27 mouse cellular contexts compared by ENCODE assay signal in genomic region chr16:93446206-93446605, GRCm38 (mm10).
DNase-seq lines count a peak whose midpoint lies in the region; ATAC-seq and TF ChIP-seq lines count a peak whose summit lies in the region.
"Had no signal": no experiment of that assay in that cellular context is flagged by ENCODE, and none has a peak within 500 bp of the region (broad histone marks: within the 10 kb centered on the region; RNA-seq: fewer than 3 reads in every experiment).

No protein-coding gene starts in this region.

- no peak overlapping the region for H3K4me3 ChIP-seq in C2C12 (ENCODE audit: insufficient read depth, poor library complexity, severe bottlenecking)
- no peak overlapping the region for H3K4me3 ChIP-seq in intestine, embryonic 15.5 days (replicated peaks)
- H3K4me3 ChIP-seq in stomach, postnatal 0 days (ENCODE audit: low read depth, low read length): no peak overlapping the region
- H3K4me3 ChIP-seq: embryonic facial prominence, embryonic 13.5 days; forebrain, embryonic 13.5 days; left cerebral cortex, adult 2 months; limb, embryonic 12.5 days; liver, embryonic 15.5 days; midbrain, embryonic 10.5 days; neural tube, embryonic 13.5 days had no signal

- H3K9me3 ChIP-seq in intestine, embryonic 15.5 days: no peaks in the 10 kb centered on the region
- no peaks in the 10 kb centered on the region for H3K9me3 ChIP-seq in stomach, postnatal 0 days (ENCODE audit: control insufficient read depth, low read length)
- H3K9me3 ChIP-seq: embryonic facial prominence, embryonic 13.5 days; forebrain, embryonic 13.5 days; liver, embryonic 15.5 days had no signal

- H3K9ac ChIP-seq in intestine, embryonic 15.5 days: no peak overlapping the region
- no peak overlapping the region for H3K9ac ChIP-seq in stomach, postnatal 0 days (ENCODE audit: low read length)
- H3K9ac ChIP-seq: embryonic facial prominence, embryonic 13.5 days; forebrain, embryonic 13.5 days; hindbrain, embryonic 14.5 days; limb, embryonic 12.5 days; liver, embryonic 15.5 days; lung, embryonic 14.5 days; neural tube, embryonic 13.5 days had no signal

- no peaks in the 10 kb centered on the region for H3K36me3 ChIP-seq in C2C12 (ENCODE audit: control insufficient read depth, insufficient read depth)
- no peaks in the 10 kb centered on the region for H3K36me3 ChIP-seq in intestine, embryonic 15.5 days
- no peaks in the 10 kb centered on the region for H3K36me3 ChIP-seq in stomach, postnatal 0 days (ENCODE audit: control insufficient read depth, insufficient read depth, low read length)
- H3K36me3 ChIP-seq: embryonic facial prominence, embryonic 13.5 days; G1E; limb, embryonic 12.5 days; liver, embryonic 15.5 days; midbrain, embryonic 10.5 days; neural tube, embryonic 13.5 days had no signal

- no peak overlapping the region for H3ac ChIP-seq in C2C12 (ENCODE audit: control insufficient read depth, insufficient read length, low read depth)

- no peaks in the 10 kb centered on the region for H3K79me3 ChIP-seq in C2C12 (ENCODE audit: low read depth)

- TF ChIP-seq EP300 in stomach, postnatal 0 days (optimal IDR thresholded peaks at IDR 0.05): no peak

- no peaks in the 10 kb centered on the region for H3K27me3 ChIP-seq in C2C12 (ENCODE audit: control insufficient read depth, insufficient read depth, insufficient read length)
- H3K27me3 ChIP-seq in intestine, embryonic 15.5 days (replicated peaks): no peaks in the 10 kb centered on the region
- H3K27me3 ChIP-seq in stomach, postnatal 0 days (ENCODE audit: control insufficient read depth, insufficient read depth, low read length): 0 out of 2 replicates have a peak, but pooled peaks cover 4% of the 10 kb centered on the region
- H3K27me3 ChIP-seq: forebrain, embryonic 13.5 days; neural tube, embryonic 13.5 days had no signal

- 45% methylated on average over 13 of the region's 13 CpGs for WGBS in intestine, embryonic 15.5 days
- WGBS in stomach, postnatal 0 days: 48% methylated on average over 13 of the region's 13 CpGs

- H3K4me1 ChIP-seq in intestine, embryonic 15.5 days (replicated peaks): peaks cover 10% of the 10 kb centered on the region; the same call in 1 of the 2 replicates
- H3K4me1 ChIP-seq in stomach, postnatal 0 days (replicated peaks; ENCODE audit: control insufficient read depth, insufficient read depth): no peaks in the 10 kb centered on the region
- H3K4me1 ChIP-seq: forebrain, embryonic 13.5 days; liver, embryonic 15.5 days had no signal

- peak; percentile 60 for ATAC-seq in intestine, embryonic 15.5 days
- peak; percentile 74 for ATAC-seq in stomach, postnatal 0 days (ENCODE audit: low FRiP score, low TSS enrichment)
- ATAC-seq: forebrain, embryonic 13.5 days had no signal

- no peak overlapping the region for H3K27ac ChIP-seq in intestine, embryonic 15.5 days
- no peak overlapping the region; the same call in 1 of the 2 replicates for H3K27ac ChIP-seq in stomach, postnatal 0 days (replicated peaks)
- H3K27ac ChIP-seq: embryonic facial prominence, embryonic 13.5 days; forebrain, embryonic 13.5 days; hindbrain, embryonic 14.5 days; left cerebral cortex, adult 2 months; limb, embryonic 12.5 days; liver, embryonic 15.5 days; midbrain, embryonic 10.5 days; neural tube, embryonic 13.5 days had no signal

- no peaks in the 10 kb centered on the region for H3K79me2 ChIP-seq in C2C12 (ENCODE audit: control insufficient read depth, insufficient read depth)

- TF ChIP-seq CTCF in C2C12 (IDR thresholded peaks at IDR 0.05; ENCODE audit: control insufficient read depth, insufficient read depth, insufficient read length): no peak
- TF ChIP-seq CTCF in stomach, postnatal 0 days (IDR thresholded peaks at IDR 0.05; ENCODE audit: low read depth): no peak

- DNase-seq in urinary bladder, adult 18-20 months (ENCODE audit: low spot score in 2 of 2): peak; percentile 53 to 55
- no peak for DNase-seq in urinary bladder, postnatal 25 days (ENCODE audit: low spot score)
- DNase-seq in stomach, postnatal 0 days (ENCODE audit: low spot score): no peak
- no peak for DNase-seq in embryo, embryonic 11 days
- no peak for DNase-seq in kidney, postnatal 25 days
- DNase-seq: adrenal gland, postnatal 25 days; cerebellum, adult 11-12 months; cerebellum, adult 9-11 months; gastrocnemius, postnatal 14 days; heart, postnatal 4 days; kidney, adult 9 months; kidney, postnatal 14 days; lung, embryonic 14.5 days; lung, postnatal 14 days; thymus, postnatal 14 days had no signal

- H3K4me2 ChIP-seq in intestine, embryonic 15.5 days (replicated peaks): no peak overlapping the region
- no peak overlapping the region for H3K4me2 ChIP-seq in stomach, postnatal 0 days (replicated peaks; ENCODE audit: low read depth)
- H3K4me2 ChIP-seq: embryonic facial prominence, embryonic 13.5 days; forebrain, embryonic 13.5 days; heart, embryonic 11.5 days; hindbrain, embryonic 14.5 days; limb, embryonic 12.5 days; liver, embryonic 15.5 days; lung, embryonic 14.5 days; neural tube, embryonic 13.5 days had no signal

TF ChIP-seq in C2C12, 6 proteins besides CTCF, POLR2A, EP300 and RAD21:
- TF ChIP-seq FOSL1 (IDR thresholded peaks at IDR 0.05; ENCODE audit: insufficient read depth, low read length, poor library complexity, severe bottlenecking) (peak; percentile 54), MYOG (IDR thresholded peaks at IDR 0.05; ENCODE audit: control insufficient read depth, extremely low read depth, insufficient read length) (no peak)

Comparison
In these comparisons a context has a peak if more than half of its experiments do, and no peak if none do; other contexts are left out.
1. DNase-seq: peak in urinary bladder, adult 18-20 months (2 of 2); none in urinary bladder, postnatal 25 days (single experiment), stomach, postnatal 0 days (single experiment), embryo, embryonic 11 days (single experiment) and kidney, postnatal 25 days (0 of 2).